Mouse (Mus musculus): ENCODE data around the gene Zfp410.
A peak's percentile ranks its signal among the peaks of the same experiment; 100 is the strongest.

Zfp410 gene

GRCm38 (mm10) chr12:84361555-84362489 is 45.2 kb downstream of the Zfp410 start, which contains the start of the genes Coq6 and Fam161b:
Gene Coq6 (plus strand): TSS chr12:84361657.
Gene Fam161b (minus strand): TSS chr12:84361833.
- peak; percentile 96 for DNase-seq (ENCODE audit: low spot score in 2 of 2)

DNA sequence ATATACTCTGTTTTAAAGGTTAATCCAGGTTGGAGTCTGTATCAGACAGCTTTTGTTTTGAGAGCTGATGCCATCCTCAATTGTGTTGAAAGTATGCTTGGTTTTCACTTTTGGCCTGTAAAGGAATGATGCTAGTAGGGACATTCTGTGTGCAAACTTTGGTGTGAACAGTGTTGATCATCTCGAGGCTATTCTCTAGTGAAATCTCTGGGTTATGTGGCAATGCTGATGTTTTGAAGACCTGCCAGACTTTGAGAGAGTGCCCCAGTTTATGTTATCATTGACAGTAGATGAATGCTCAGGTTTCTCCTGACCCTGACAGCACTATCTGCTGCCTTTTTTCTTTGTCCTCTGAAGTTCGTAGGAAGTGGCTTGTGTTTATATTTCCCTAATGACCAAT is 46.2 kb downstream of the Zfp410 start:
- no peak for DNase-seq (ENCODE audit: low spot score in 2 of 2)

DNA sequence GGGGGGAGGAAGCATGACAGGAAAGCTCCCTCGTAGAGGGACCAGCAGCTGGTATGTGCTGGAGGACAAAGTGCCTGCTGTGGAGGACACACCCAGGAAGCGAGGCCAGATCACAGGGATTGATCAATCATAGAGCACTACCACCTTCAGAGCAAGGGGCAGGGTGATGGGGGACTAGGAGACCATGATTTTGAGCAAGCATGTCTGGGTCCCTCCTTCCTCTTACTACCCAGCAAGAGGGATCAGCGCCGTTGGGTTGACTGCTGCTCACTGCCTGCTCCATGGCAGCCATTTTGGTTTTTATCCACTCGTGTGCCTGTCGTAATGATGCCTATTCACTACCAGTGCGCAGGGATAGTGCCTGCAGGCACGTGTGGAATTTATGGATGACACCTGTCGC is 47.6 kb downstream of the Zfp410 start:
- DNase-seq (ENCODE audit: low spot score in 2 of 2): no peak

DNA sequence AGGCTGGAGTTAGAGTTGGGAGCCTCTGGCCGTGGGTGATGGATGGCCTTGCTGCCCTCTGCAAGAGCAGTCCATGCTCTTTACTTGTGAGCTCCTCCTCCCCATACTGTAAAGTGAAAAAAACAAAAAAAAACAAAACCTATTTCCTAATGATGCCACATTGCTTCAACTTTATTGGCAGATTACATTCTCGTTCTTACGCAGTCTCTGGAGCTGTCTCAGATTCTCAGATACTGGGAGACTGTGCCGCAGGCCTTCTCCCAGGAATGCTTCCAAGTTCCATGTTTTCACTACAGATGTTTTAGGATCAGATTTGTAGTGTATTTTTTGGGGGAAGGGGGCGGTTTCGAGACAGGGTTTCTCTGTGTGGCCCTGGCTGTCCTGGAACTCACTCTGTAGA is 48.5 kb downstream of the Zfp410 start:
- no peak for DNase-seq (ENCODE audit: low spot score in 2 of 2)

GRCm38 (mm10) chr12:84366971-84367370 is 50.3 kb downstream of the Zfp410 start:
- DNase-seq (ENCODE audit: low spot score in 2 of 2): no peak

DNA sequence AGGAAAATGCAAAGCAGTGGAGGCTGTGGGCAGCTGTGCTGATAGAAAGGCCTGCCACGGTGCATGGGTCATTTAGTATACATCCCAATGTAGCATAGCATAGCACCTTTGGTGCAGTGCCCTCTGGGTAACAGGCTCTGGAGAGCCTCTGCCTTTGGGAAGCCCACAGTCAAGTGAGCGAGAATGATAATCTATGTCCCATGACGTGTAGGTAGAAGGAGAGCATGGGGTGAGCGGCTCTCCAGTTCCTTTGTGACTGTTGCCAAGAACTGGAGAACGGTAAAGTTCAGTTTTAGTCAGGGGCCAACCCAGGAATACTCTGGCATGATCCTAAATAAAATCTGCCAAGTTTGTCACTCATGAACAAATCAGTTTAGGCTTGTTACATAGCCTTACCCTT is 55.0 kb downstream of the Zfp410 start:
- DNase-seq (ENCODE audit: low spot score in 2 of 2): no peak

- DNase-seq (ENCODE audit: low spot score in 2 of 2): no peak
Observed at GRCm38 (mm10) chr12:84373831-84374481, 57.3 kb downstream of the Zfp410 start.

- no peak for DNase-seq (ENCODE audit: low spot score in 2 of 2)
Observed at GRCm38 (mm10) chr12:84382369-84382768, 65.7 kb downstream of the Zfp410 start.

GRCm38 (mm10) chr12:84384644-84385081 is 68.0 kb downstream of the Zfp410 start:
- no peak for DNase-seq (ENCODE audit: low spot score in 2 of 2)

GRCm38 (mm10) chr12:84385408-84385807 is 68.8 kb downstream of the Zfp410 start:
- DNase-seq (ENCODE audit: low spot score in 2 of 2): no peak

GRCm38 (mm10) chr12:84388097-84388496 is 71.4 kb downstream of the Zfp410 start:
- no peak for DNase-seq (ENCODE audit: low spot score in 2 of 2)

DNA sequence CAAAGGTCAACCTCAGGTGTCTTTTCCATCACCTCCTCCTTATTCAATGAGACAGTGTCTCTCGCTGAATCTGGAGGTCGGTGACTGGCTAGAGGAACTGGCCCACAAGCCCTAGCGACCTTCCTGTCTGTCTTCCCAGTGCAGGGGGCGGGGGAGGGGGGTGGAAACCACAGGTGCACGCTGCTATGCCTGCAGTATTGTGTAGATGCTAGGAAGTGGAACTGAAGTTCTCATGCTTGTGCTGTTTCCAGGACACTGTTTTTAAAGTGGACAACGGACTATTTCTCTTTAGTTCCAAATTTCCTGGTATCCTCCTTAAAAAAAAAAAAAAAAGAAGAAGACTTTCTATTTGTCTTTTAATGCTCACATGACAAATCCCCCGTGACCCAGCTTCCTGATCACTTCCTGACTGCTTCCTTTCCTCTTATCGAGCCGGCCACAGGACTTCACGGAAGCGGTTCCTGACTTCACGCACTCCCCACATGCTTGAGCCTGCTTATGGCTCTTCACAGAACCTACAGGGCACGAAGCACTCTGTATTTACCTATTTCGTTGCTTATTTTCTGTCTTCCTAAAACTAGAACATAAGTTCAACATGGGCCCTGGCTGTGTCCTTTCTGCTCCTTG is 72.2 kb downstream of the Zfp410 start:
- no peak for DNase-seq (ENCODE audit: low spot score in 2 of 2)

DNA sequence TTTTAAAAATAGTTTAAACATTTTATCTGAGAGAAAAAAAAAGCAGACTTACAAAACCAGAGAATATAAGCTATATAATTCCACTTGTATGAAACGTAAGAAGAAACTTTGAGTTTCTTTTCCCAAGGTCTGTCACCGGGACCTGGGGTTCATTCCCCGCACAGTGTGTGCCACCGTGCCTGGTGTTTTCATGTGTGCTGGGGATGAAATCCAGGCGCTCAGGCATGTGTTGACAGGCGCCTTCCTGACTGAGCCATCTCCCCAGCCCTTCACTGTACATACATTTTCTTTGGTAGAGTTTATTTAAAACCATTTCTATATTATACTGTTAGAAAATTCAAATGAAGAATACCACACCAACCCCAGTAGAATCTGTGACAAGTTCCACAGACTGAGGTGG is 73.7 kb downstream of the Zfp410 start:
- no peak for DNase-seq (ENCODE audit: low spot score in 2 of 2)

GRCm38 (mm10) chr12:84392681-84393080 is 76.0 kb downstream of the Zfp410 start:
- DNase-seq (ENCODE audit: low spot score in 2 of 2): no peak
